Mouse (Mus musculus): Measurements from ENCODE around the gene Atxn7l1.

GRCm38 (mm10) chr12:33394804-33395623 is 247.5 kb downstream of the Atxn7l1 start, which contains the start of gene Efcab10:
- TF ChIP-seq CTCF (IDR thresholded peaks at IDR 0.05; ENCODE audit: insufficient read depth, low read depth, low read length) = no peak
- no peak for TF ChIP-seq POLR2A (IDR thresholded peaks at IDR 0.05; ENCODE audit: insufficient read depth, low read depth, low read length)

Data from olfactory bulb, adult 2 months (tissue).